Mouse (Mus musculus): ENCODE results near the gene Akain1. TPM values are rescaled to one million over a fixed set of nuclear protein-coding genes. Genes with fewer than 3 reads are reported as not detected.

Gene Akain1
- 1.4 and 1.8 TPM in 2 replicates for polyA plus RNA-seq (2015; fragmentation: Nextera tagmentation; extraction: Ambion mirVana)

DNA sequence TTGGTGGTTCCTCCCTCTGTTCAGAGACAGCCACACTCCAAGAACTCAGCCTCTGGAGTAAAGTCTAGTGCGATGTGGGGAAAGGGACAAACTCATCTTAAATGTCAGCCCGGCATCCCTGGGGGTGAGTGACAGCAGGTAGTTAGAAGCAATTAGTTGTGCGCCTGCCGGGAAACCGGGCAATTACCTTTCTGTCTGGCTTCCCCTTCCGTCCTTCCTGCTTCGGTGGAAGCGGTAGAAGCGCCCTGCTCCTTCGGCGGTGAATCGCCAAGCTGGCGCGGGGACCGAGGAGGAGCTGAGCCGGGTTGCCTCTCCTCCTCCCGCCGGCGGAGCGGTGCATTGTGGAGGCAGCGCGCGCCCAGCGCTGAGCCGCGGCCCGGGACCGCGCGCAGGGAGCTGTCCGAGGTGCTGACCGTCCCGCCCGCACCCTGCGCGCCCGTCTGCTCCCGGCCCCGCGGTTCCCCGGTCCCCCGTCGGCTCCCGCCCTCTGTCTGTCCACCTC lies at the start of gene Akain1:
Gene Akain1, plus strand, starts transcription at position 337 of the 502 bp plus-strand sequence.
- Histone ChIP-seq H3K4me2 (ENCODE audit: low read length) (peak within 1 kb of the TSS; percentile 97), H3K27me3 (replicated peaks; ENCODE audit: control insufficient read depth, insufficient read depth, low read length) (peaks cover 25% of the 10 kb centered on the region), H3K9me3 (ENCODE audit: control insufficient read depth, low read length) (no peaks in the 10 kb centered on the region), H3K4me1 (ENCODE audit: control insufficient read depth, insufficient read depth, low read depth, low read length) (peaks cover 10% of the 10 kb centered on the region), H3K9ac (ENCODE audit: low read depth, low read length) (peak within 1 kb of the TSS; percentile 65), H3K4me3 (ENCODE audit: low read length) (peak within 1 kb of the TSS; percentile 64), H3K36me3 (ENCODE audit: control insufficient read depth, insufficient read depth, low read length) (no peaks in the 10 kb centered on the region), H3K27ac (ENCODE audit: low read depth, low read length) (no peak within 1 kb of the TSS)
- ATAC-seq, result peak; percentile 92
- under 1% methylated on average over 24 of the region's 44 CpGs for WGBS

DNA sequence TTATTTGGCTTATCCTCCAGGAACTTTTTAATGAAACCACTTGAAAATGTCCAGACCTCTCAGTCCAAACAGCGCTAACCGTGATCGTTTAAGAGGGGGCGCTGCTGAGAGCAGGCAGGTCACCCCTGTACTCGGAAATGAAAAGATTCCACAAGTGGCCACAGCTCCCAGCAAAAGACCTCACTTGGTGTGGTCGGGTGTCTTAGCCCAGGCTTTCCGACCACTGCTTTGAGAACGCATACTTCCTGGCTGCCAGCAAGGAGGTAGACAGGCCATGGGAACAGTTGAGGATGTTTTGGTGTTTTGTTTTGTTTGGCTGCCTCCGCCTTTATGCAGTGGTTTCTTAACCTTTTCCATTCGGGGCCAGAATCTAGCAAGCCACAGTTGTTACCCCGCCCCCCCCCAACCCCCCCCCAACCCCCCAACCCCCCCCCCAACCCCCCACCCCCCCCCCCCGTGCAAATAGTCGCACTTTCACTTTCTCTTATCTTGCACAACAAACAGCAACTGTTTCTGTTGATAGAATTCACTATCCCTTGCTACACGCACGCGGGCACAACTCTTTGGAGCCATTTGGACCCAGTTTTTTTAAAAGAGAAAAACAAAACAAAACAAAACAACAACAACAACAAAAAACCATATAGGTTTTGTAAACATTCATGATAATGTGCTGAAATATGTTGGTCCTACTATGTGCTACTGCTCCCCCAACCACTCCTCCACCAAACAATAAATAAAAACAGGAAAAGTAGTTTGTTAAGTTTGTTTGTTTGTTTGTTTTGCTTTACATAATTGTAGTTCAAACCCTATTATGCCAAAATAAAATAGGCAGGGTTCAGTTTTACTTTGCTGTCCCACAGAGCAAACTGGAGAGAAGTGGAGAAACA lies 42.7 kb upstream of the Akain1 start:
- WGBS, result 47% methylated on average over 13 of the region's 16 CpGs
- H3K36me3 ChIP-seq (ENCODE audit: control insufficient read depth, insufficient read depth, low read length), result no peaks in the 10 kb centered on the region
- no peak overlapping the region for H3K4me3 ChIP-seq (ENCODE audit: low read length)

DNA sequence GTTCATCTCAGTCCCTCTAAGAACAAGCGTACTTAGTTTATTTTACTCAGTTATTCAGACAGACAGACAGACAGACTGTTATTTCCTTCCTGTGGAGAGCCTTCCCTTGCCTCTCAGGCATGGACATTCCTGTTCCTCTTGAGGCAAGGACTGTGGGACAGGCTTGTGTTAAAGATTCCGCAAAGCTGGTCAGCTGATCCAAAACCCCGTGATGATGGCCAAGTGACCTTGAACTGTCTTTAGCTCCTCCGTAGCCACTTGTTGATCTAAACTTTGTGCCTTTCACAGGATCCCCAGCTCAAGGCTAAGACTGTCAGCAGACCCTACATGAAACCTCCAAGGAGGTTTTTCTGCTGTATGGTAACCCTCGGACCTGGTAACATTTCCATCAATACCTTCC lies 42.0 kb upstream of the Akain1 start:
- Histone ChIP-seq H3K4me1 (ENCODE audit: control insufficient read depth, insufficient read depth, low read depth, low read length) (no peaks in the 10 kb centered on the region), H3K27ac (ENCODE audit: low read depth, low read length) (no peak overlapping the region), H3K9ac (ENCODE audit: low read depth, low read length) (no peak overlapping the region), H3K4me2 (ENCODE audit: low read length) (no peak overlapping the region), H3K4me3 (ENCODE audit: low read length) (no peak overlapping the region), H3K9me3 (ENCODE audit: control insufficient read depth, low read length) (no peaks in the 10 kb centered on the region), H3K36me3 (ENCODE audit: control insufficient read depth, insufficient read depth, low read length) (no peaks in the 10 kb centered on the region), H3K27me3 (replicated peaks; ENCODE audit: control insufficient read depth, insufficient read depth, low read length) (no peaks in the 10 kb centered on the region)
- ATAC-seq, result no peak
- 76% methylated on average over 5 of the region's 5 CpGs for WGBS

More for the DNA sequence above, 42.7 kb upstream of the Akain1 start:
- Histone ChIP-seq H3K4me1 (ENCODE audit: control insufficient read depth, insufficient read depth, low read depth, low read length) (no peaks in the 10 kb centered on the region), H3K27me3 (replicated peaks; ENCODE audit: control insufficient read depth, insufficient read depth, low read length) (no peaks in the 10 kb centered on the region), H3K9ac (ENCODE audit: low read depth, low read length) (no peak overlapping the region), H3K27ac (ENCODE audit: low read depth, low read length) (no peak overlapping the region), H3K4me2 (ENCODE audit: low read length) (peak overlapping the region; percentile 25), H3K9me3 (ENCODE audit: control insufficient read depth, low read length) (no peaks in the 10 kb centered on the region)
- no peak for ATAC-seq

DNA sequence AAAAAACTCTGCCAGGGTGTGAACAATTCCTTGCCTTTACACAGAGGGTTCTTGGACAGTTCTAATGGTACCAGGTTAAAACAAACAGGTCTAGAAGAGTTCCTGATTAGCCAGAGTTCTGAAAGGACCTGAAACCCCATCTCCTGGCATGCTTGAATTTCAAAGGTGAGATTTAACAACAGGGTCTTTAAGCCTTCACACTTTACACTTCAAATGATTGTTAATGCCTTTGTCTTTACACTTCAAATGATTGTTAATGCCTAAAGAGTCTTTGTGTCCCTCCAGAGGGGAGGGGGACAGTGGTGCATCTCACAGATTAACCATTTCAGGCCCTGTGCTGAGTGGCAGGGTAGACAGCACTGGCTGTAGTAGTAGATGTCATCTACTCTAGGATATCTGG lies 41.0 kb upstream of the Akain1 start:
- Histone ChIP-seq H3K4me2 (ENCODE audit: low read length) (no peak overlapping the region), H3K9ac (ENCODE audit: low read depth, low read length) (no peak overlapping the region), H3K9me3 (ENCODE audit: control insufficient read depth, low read length) (no peaks in the 10 kb centered on the region), H3K4me1 (ENCODE audit: control insufficient read depth, insufficient read depth, low read depth, low read length) (no peaks in the 10 kb centered on the region), H3K27ac (ENCODE audit: low read depth, low read length) (no peak overlapping the region), H3K4me3 (ENCODE audit: low read length) (no peak overlapping the region), H3K36me3 (ENCODE audit: control insufficient read depth, insufficient read depth, low read length) (no peaks in the 10 kb centered on the region), H3K27me3 (replicated peaks; ENCODE audit: control insufficient read depth, insufficient read depth, low read length) (no peaks in the 10 kb centered on the region)
- ATAC-seq, result no peak

DNA sequence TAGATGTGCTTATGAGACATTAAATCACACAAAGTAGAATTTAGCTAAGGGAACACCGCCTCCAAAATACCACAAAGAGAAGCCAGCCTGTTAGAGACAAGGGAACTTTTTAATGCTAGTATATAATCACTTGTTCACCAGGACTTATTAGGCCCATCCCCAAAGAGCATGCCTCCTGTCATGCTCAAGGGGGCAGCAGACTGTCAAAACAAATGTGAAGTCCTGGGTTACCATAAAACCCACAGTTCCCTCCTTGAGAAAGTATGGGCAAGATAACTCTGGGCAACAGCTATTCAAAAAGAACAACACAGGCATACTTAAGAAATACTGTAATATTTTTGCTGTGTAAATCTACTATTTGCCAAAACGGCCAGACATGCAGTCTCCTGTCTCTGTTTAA lies 38.0 kb upstream of the Akain1 start:
- no peaks in the 10 kb centered on the region for H3K36me3 ChIP-seq (ENCODE audit: control insufficient read depth, insufficient read depth, low read length)
- 0 out of 2 replicates have a peak, but pooled peaks cover 2% of the 10 kb centered on the region for H3K9me3 ChIP-seq (ENCODE audit: control insufficient read depth, low read length)
- no peak overlapping the region for H3K27ac ChIP-seq (ENCODE audit: low read depth, low read length)
- no peak overlapping the region for H3K4me3 ChIP-seq (ENCODE audit: low read length)
- H3K27me3 ChIP-seq (replicated peaks; ENCODE audit: control insufficient read depth, insufficient read depth, low read length), result no peaks in the 10 kb centered on the region
- ATAC-seq, result no peak
- H3K9ac ChIP-seq (ENCODE audit: low read depth, low read length), result no peak overlapping the region
- 87% methylated on average over 2 of the region's 2 CpGs for WGBS
- no peaks in the 10 kb centered on the region for H3K4me1 ChIP-seq (ENCODE audit: control insufficient read depth, insufficient read depth, low read depth, low read length)
- H3K4me2 ChIP-seq (ENCODE audit: low read length), result no peak overlapping the region

DNA sequence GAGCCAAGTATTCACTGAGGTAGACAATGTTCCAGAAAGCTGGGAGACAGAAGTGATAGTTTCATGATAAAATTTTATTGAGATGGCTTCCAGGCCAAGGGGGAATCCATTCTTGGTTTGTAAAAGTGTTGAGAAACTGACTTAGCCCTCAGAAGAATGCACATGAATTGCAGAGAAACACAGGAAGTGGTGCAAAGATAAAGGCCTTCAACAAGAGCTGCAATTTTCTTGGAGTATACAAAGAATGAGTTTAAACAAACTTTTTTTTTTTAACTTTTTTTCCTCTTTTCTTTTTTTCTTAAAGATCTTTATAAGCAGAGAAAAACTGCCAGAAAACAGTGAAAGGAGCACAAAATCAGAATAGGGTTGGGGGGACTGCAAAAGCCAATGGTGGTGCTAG lies 23.0 kb upstream of the Akain1 start:
- no peaks in the 10 kb centered on the region; the same call in 1 of the 2 replicates for H3K27me3 ChIP-seq (replicated peaks; ENCODE audit: control insufficient read depth, insufficient read depth, low read length)
- no peaks in the 10 kb centered on the region for H3K9me3 ChIP-seq (ENCODE audit: control insufficient read depth, low read length)
- no peak overlapping the region for H3K9ac ChIP-seq (ENCODE audit: low read depth, low read length)
- no peak for ATAC-seq
- H3K4me3 ChIP-seq (ENCODE audit: low read length), result peak overlapping the region; percentile 84
- H3K4me1 ChIP-seq (ENCODE audit: control insufficient read depth, insufficient read depth, low read depth, low read length), result peaks cover 6% of the 10 kb centered on the region
- no peaks in the 10 kb centered on the region for H3K36me3 ChIP-seq (ENCODE audit: control insufficient read depth, insufficient read depth, low read length)
- no peak overlapping the region for H3K27ac ChIP-seq (ENCODE audit: low read depth, low read length)
- H3K4me2 ChIP-seq (ENCODE audit: low read length), result peak overlapping the region; percentile 83

DNA sequence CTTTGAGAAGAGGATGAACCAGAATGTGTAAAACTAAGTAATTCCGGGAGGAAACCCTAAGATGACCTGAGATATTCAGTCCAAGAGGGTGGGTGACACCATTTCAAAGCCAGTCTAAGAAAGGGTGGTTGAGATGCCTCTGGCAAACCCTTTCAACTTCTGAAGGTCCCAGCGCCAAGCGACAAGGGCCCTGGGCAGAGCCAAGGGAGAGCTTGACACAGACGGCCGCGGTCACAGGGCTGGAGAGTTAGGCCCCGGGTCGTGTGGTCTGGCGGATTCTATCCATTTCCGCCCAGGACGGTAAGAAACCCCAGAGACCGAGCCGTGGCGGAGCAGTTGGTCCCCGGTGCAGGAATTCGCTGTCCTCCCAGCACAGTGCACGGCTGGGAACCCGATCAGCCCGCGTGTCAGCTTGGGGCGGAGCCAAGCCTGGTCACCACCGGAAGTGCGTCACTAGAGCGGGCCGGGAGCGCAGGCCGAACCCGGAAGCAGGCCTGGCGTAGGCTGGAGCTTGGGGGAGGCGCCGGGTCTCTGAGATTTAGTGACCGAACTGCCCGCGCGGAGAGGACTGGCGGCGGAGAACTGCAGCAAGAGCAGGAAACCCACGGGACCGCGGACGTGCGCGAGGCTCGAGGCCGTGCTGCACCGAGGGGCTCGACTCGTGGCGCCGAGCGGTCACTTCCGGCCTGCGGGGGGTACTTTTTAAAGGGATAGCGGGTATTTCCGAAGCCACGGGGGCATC lies 22.0 kb upstream of the Akain1 start:
- peak overlapping the region; percentile 96 for H3K27ac ChIP-seq (ENCODE audit: low read depth, low read length)
- H3K4me1 ChIP-seq (ENCODE audit: control insufficient read depth, insufficient read depth, low read depth, low read length), result peaks cover 6% of the 10 kb centered on the region
- peak; percentile 100 for ATAC-seq
- peak overlapping the region; percentile 83 for H3K4me2 ChIP-seq (ENCODE audit: low read length)
- H3K9me3 ChIP-seq (ENCODE audit: control insufficient read depth, low read length), result no peaks in the 10 kb centered on the region
- no peaks in the 10 kb centered on the region for H3K27me3 ChIP-seq (replicated peaks; ENCODE audit: control insufficient read depth, insufficient read depth, low read length)
- no peaks in the 10 kb centered on the region for H3K36me3 ChIP-seq (ENCODE audit: control insufficient read depth, insufficient read depth, low read length)
- peak overlapping the region; percentile 84 for H3K4me3 ChIP-seq (ENCODE audit: low read length)
- WGBS, result under 1% methylated on average over 56 of the region's 56 CpGs
- peak overlapping the region; percentile 91 for H3K9ac ChIP-seq (ENCODE audit: low read depth, low read length)

DNA sequence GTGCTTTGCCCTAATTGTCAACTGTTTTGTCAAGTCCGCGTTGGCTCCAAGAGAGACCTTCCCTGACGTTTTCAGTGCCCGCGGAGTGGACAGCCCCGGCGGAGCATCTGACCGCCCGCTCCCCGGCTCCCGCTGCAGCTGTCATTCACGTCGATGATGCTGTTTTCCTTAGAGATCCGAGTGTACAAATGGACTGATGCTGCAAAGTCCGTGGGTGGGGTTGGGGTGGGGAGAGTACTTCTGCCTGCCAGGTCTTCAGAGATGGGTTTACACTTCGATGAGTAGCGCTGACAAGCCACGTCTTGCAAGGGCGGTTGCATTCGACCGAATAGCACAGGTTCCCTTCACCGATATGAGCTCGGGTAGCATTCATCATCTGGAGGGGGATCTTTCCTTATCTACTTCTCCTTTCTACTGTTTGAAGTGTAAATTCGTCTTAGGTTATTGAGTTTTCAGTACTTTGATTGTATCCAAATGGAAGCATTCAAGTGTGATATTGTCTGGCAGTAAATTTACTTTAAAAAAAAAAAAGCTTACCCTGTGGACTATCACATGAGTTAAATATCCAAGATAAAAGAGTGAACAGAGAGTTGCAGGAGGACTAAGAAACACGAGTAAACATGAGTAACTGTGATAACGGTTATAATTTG lies 21.3 kb upstream of the Akain1 start:
- peak overlapping the region; percentile 91 for H3K9ac ChIP-seq (ENCODE audit: low read depth, low read length)
- peak overlapping the region; percentile 96 for H3K27ac ChIP-seq (ENCODE audit: low read depth, low read length)
- no peaks in the 10 kb centered on the region for H3K27me3 ChIP-seq (replicated peaks; ENCODE audit: control insufficient read depth, insufficient read depth, low read length)
- H3K4me1 ChIP-seq (ENCODE audit: control insufficient read depth, insufficient read depth, low read depth, low read length), result peaks cover 6% of the 10 kb centered on the region
- peak overlapping the region; percentile 84 for H3K4me3 ChIP-seq (ENCODE audit: low read length)
- 4% methylated on average over 26 of the region's 26 CpGs for WGBS
- H3K9me3 ChIP-seq (ENCODE audit: control insufficient read depth, low read length), result no peaks in the 10 kb centered on the region
- no peak; the same call in 1 of the 2 replicates for ATAC-seq
- H3K4me2 ChIP-seq (ENCODE audit: low read length), result peak overlapping the region; percentile 61
- H3K36me3 ChIP-seq (ENCODE audit: control insufficient read depth, insufficient read depth, low read length), result no peaks in the 10 kb centered on the region

Measured in hindbrain, embryonic 16.5 days (tissue).